Mouse (Mus musculus): ENCODE results near the gene Tnxb.
"Not testable (repeated sequence)": the region's sequence is repeated elsewhere in the genome, so short reads cannot be mapped to it uniquely, and the experiment has no call there.

Gene Tnxb

GRCm38 (mm10) chr17:34683686-34684220, 13.4 kb downstream of the Tnxb start:
- no peak for DNase-seq (ENCODE audit: low read depth, low spot score)

- peak; percentile 48 for DNase-seq (ENCODE audit: low read depth, low spot score)
Observed at GRCm38 (mm10) chr17:34684253-34684893, 14.0 kb downstream of the Tnxb start.

- peak; percentile 76 for DNase-seq (ENCODE audit: low read depth, low spot score)
Observed at GRCm38 (mm10) chr17:34685120-34686110, 15.1 kb downstream of the Tnxb start.

- DNase-seq (ENCODE audit: low read depth, low spot score) = no peak
Observed at GRCm38 (mm10) chr17:34688889-34689288, 18.6 kb downstream of the Tnxb start.

- peak; percentile 76 for DNase-seq (ENCODE audit: low read depth, low spot score)
Observed at GRCm38 (mm10) chr17:34690458-34690857, 20.1 kb downstream of the Tnxb start.

GRCm38 (mm10) chr17:34692906-34693305, 22.6 kb downstream of the Tnxb start:
- peak; percentile 85 for DNase-seq (ENCODE audit: low read depth, low spot score)

GRCm38 (mm10) chr17:34699575-34700408, 29.5 kb downstream of the Tnxb start:
- no peak for DNase-seq (ENCODE audit: low read depth, low spot score)

- DNase-seq (ENCODE audit: low read depth, low spot score) = no peak
Observed at GRCm38 (mm10) chr17:34700671-34701071, 30.3 kb downstream of the Tnxb start.

GRCm38 (mm10) chr17:34706476-34706875, 36.1 kb downstream of the Tnxb start:
- DNase-seq (ENCODE audit: low read depth, low spot score) = not testable (repeated sequence)

- no peak for DNase-seq (ENCODE audit: low read depth, low spot score)
Observed at GRCm38 (mm10) chr17:34712951-34713350, 42.6 kb downstream of the Tnxb start.

GRCm38 (mm10) chr17:34714181-34714907, 44.0 kb downstream of the Tnxb start:
- not testable (repeated sequence) for DNase-seq (ENCODE audit: low read depth, low spot score)

GRCm38 (mm10) chr17:34714908-34715445, 44.6 kb downstream of the Tnxb start:
- not testable (repeated sequence) for DNase-seq (ENCODE audit: low read depth, low spot score)

GRCm38 (mm10) chr17:34715451-34715850, 45.1 kb downstream of the Tnxb start:
- DNase-seq (ENCODE audit: low read depth, low spot score) = not testable (repeated sequence)

- DNase-seq (ENCODE audit: low read depth, low spot score) = no peak
Observed at GRCm38 (mm10) chr17:34716247-34716646, 45.9 kb downstream of the Tnxb start.

- no peak for DNase-seq (ENCODE audit: low read depth, low spot score)
Observed at GRCm38 (mm10) chr17:34717401-34717800, 47.1 kb downstream of the Tnxb start.

GRCm38 (mm10) chr17:34719886-34720285, 49.6 kb downstream of the Tnxb start:
- DNase-seq (ENCODE audit: low read depth, low spot score) = not testable (repeated sequence)

- DNase-seq (ENCODE audit: low read depth, low spot score) = not testable (repeated sequence)
Observed at GRCm38 (mm10) chr17:34722238-34722637, 51.9 kb downstream of the Tnxb start.

GRCm38 (mm10) chr17:34723066-34723465, 52.7 kb downstream of the Tnxb start:
- no peak for DNase-seq (ENCODE audit: low read depth, low spot score)

- DNase-seq (ENCODE audit: low read depth, low spot score) = no peak
Observed at GRCm38 (mm10) chr17:34727887-34728286, 57.6 kb downstream of the Tnxb start.

- not testable (repeated sequence) for DNase-seq (ENCODE audit: low read depth, low spot score)
Observed at GRCm38 (mm10) chr17:34729155-34729554, 58.8 kb downstream of the Tnxb start.

All from skeletal muscle tissue, adult 2 months (tissue).